ENCODE assay signal across 8 mouse cellular contexts in the genomic region with DNA sequence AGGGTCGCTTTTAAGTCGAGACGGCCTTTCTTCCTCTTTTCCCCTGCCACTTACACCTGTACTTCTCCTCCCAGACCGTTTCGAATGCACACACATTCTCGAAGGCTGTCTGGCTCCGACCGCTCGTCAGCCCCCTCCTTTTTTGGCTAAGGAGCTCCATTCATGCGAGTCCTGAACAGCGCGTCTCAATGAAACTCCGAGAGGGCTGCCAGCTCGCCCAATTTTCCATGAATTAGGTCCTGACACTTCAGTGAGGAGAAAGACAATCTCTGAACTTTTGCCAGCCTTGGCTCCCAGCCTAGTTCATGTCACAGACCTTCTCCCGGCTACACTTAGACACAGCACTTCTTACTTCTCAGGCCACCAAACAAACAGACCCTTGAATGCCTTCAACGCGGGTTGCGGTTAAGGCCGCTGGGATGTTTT.
A peak's percentile ranks its signal among the peaks of the same experiment; 100 is the strongest.
DNase-seq lines count a peak whose midpoint lies in the region; ATAC-seq lines count a peak whose summit lies in the region.

No protein-coding gene starts in this region.

- peaks cover 20% of the 10 kb centered on the region for H3K4me1 ChIP-seq in hindbrain, embryonic 12.5 days
- H3K4me1 ChIP-seq in liver, embryonic 11.5 days (replicated peaks; ENCODE audit: control insufficient read depth, insufficient read depth, low read length), result peaks cover 4% of the 10 kb centered on the region; the same call in 1 of the 2 replicates

- no peak overlapping the region for H3K9ac ChIP-seq in hindbrain, embryonic 12.5 days
- no peak overlapping the region for H3K9ac ChIP-seq in liver, embryonic 11.5 days (ENCODE audit: low read depth, low read length)

- no peaks in the 10 kb centered on the region for H3K27me3 ChIP-seq in hindbrain, embryonic 12.5 days
- H3K27me3 ChIP-seq in liver, embryonic 11.5 days (replicated peaks; ENCODE audit: control insufficient read depth, insufficient read depth, low read length), result no peaks in the 10 kb centered on the region

- H3K27ac ChIP-seq in hindbrain, embryonic 12.5 days, result peak overlapping the region; percentile 52; the same call in 1 of the 2 replicates
- no peak overlapping the region; the same call in 1 of the 2 replicates for H3K27ac ChIP-seq in liver, embryonic 11.5 days (ENCODE audit: low read depth, low read length)

- ATAC-seq in hindbrain, embryonic 12.5 days (ENCODE audit: low FRiP score), result peak; percentile 91
- no peak for ATAC-seq in liver, embryonic 11.5 days (replicated peaks; ENCODE audit: low FRiP score)

- 0 out of 2 replicates have a peak overlapping the region, but pooled peaks have one; percentile 9 for H3K4me2 ChIP-seq in hindbrain, embryonic 12.5 days (replicated peaks)
- no peak overlapping the region for H3K4me2 ChIP-seq in liver, embryonic 11.5 days

- H3K36me3 ChIP-seq in hindbrain, embryonic 12.5 days, result no peaks in the 10 kb centered on the region
- H3K36me3 ChIP-seq in liver, embryonic 11.5 days (ENCODE audit: control insufficient read depth, insufficient read depth, low read length), result 0 out of 2 replicates have a peak, but pooled peaks cover 2% of the 10 kb centered on the region

- 18% methylated on average over 19 of the region's 19 CpGs for WGBS in hindbrain, embryonic 12.5 days
- 62% methylated on average over 19 of the region's 19 CpGs for WGBS in liver, embryonic 11.5 days

- no peaks in the 10 kb centered on the region for H3K9me3 ChIP-seq in hindbrain, embryonic 12.5 days (replicated peaks)
- no peaks in the 10 kb centered on the region for H3K9me3 ChIP-seq in liver, embryonic 11.5 days (ENCODE audit: control insufficient read depth, low read length)

- H3K4me3 ChIP-seq in hindbrain, embryonic 12.5 days, result no peak overlapping the region
- H3K4me3 ChIP-seq in liver, embryonic 11.5 days (ENCODE audit: low read depth, low read length), result no peak overlapping the region

- DNase-seq in adrenal gland, adult 2 months, result peak; percentile 87
- DNase-seq in cerebellum, postnatal 14 days, result peak; percentile 75 to 85
- peak; percentile 58 to 69 for DNase-seq in frontal cortex, postnatal 25 days (ENCODE audit: low spot score in 2 of 2)
- DNase-seq in layer of hippocampus, adult 9-10 months (ENCODE audit: low spot score), result peak; percentile 30
- peak; percentile 54 for DNase-seq in lung, postnatal 25 days (ENCODE audit: low spot score)
- DNase-seq in right cerebral cortex, postnatal 10 days (ENCODE audit: low spot score in 2 of 2), result peak; percentile 95
- DNase-seq in liver, embryonic 11.5 days (ENCODE audit: low spot score), result no peak
